Mouse (Mus musculus) lung, adult 2 months (tissue): ENCODE measurements around the gene Krtap10-10.

Experiments used
- CTCF ChIP-seq: fragments of 200-500 bp; IDR thresholded peaks from 2 replicates; pipeline ENCODE4 v1.5.1; 2011; ENCODE audit warnings: mild to moderate bottlenecking, low read length, control low read depth; ENCODE audit not compliant: insufficient read depth
- POLR2A ChIP-seq: fragments of 200-500 bp; IDR thresholded peaks from 2 replicates; pipeline ENCODE4 v1.6.1; 2011; ENCODE audit warnings: low read depth, mild to moderate bottlenecking, control low read depth, low read length, borderline replicate concordance; ENCODE audit errors: extremely low read depth

GRCm38 (mm10) chr10:77846961-77847360, 11.2 kb downstream of the Krtap10-10 start:
- TF ChIP-seq CTCF: no peak
- TF ChIP-seq POLR2A: no peak
